In the genomic region with DNA sequence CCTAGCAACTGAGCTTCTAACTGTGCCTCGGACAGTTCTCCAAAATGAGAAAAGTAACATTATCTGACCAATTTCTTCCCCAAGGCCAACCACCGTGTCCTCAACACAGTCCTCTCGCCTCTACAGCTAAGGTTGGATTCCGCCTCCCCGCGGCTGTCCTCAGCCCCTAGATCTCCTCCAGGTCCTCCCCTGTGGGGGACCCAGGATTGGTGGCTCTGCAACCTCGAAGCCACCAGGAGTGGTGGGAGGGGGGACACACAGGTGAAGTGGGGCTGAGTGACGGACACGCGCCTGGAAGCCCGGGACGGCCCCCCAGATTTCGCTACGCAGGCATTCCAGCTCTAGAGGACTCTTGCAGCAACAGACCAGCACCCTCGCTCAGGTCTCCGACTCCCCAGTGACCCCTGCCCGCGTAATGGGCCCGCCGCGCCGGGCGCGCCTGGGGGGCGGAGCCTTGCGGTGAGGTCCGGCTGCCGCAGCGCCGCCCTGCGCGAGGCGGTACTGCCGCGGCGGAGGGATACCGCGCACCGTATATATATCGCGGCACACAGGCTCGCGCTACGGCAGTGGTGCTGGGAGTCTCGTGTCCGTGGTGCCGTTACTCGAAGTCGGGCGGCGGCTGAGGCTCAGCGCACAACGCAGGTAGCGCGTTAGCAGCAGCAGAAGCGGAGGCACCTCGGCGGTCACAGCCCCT, we compare ENCODE assay signal across 1 mouse cellular context.
TF ChIP-seq lines count a peak whose summit lies in the region.

Calm1 (plus strand) TSS at position 469 of the 694 bp plus-strand sequence.

TF ChIP-seq in CH12.LX, 34 proteins besides CTCF, POLR2A, EP300 and RAD21 (continued from another document):
- TF ChIP-seq MXI1 (IDR thresholded peaks at IDR 0.05; ENCODE audit: low read depth, low read length): peak; percentile 88; the same call in 1 of the 2 replicates
- TF ChIP-seq IRF4 (IDR thresholded peaks at IDR 0.05; ENCODE audit: low read depth, low read length): peak; percentile 85
- TF ChIP-seq ETS1 (conservative IDR thresholded peaks at IDR 0.05; ENCODE audit: low read depth, low read length): peak; percentile 46
- TF ChIP-seq RCOR1 (conservative IDR thresholded peaks at IDR 0.05; ENCODE audit: low read depth, low read length): peak; percentile 56; the same call in 1 of the 2 replicates
- TF ChIP-seq ZMIZ1 (IDR thresholded peaks at IDR 0.05; ENCODE audit: low read depth, low read length): peak; percentile 99
- peak; percentile 59; the same call in 1 of the 2 replicates for TF ChIP-seq E2F4 (IDR thresholded peaks at IDR 0.05; ENCODE audit: insufficient replicate concordance, low read depth, low read length)
- TF ChIP-seq USF2 (conservative IDR thresholded peaks at IDR 0.05; ENCODE audit: low read depth, low read length): no peak
- TF ChIP-seq JUND (conservative IDR thresholded peaks at IDR 0.05; ENCODE audit: low read depth, low read length): no peak
- TF ChIP-seq KAT2A (IDR thresholded peaks at IDR 0.05; ENCODE audit: insufficient replicate concordance, low read length): peak; percentile 99
- TF ChIP-seq ZC3H11A (IDR thresholded peaks at IDR 0.05; ENCODE audit: low read depth, low read length): no peak
- TF ChIP-seq MAFK (IDR thresholded peaks at IDR 0.05; ENCODE audit: insufficient replicate concordance, low read length): no peak; the same call in 1 of the 2 replicates
- TF ChIP-seq NELFE (IDR thresholded peaks at IDR 0.05; ENCODE audit: low read depth, low read length): peak; percentile 100
- no peak for TF ChIP-seq JUN (IDR thresholded peaks at IDR 0.05; ENCODE audit: insufficient read depth, low read depth, low read length)
- peak; percentile 78 for TF ChIP-seq MYC (IDR thresholded peaks at IDR 0.05; ENCODE audit: low read depth, low read length)
- peak; percentile 99 for TF ChIP-seq POLR2AphosphoS2 (IDR thresholded peaks at IDR 0.05; ENCODE audit: low read depth, low read length)
- peak; percentile 100 for TF ChIP-seq TCF12 (IDR thresholded peaks at IDR 0.05; ENCODE audit: low read depth, low read length)
- TF ChIP-seq ZNF384 (IDR thresholded peaks at IDR 0.05; ENCODE audit: low read depth, low read length): no peak
- TF ChIP-seq USF1 (IDR thresholded peaks at IDR 0.05; ENCODE audit: low read depth, low read length): no peak
- TF ChIP-seq ELF1 (IDR thresholded peaks at IDR 0.05; ENCODE audit: low read depth, low read length): peak; percentile 80
- TF ChIP-seq CHD2 (IDR thresholded peaks at IDR 0.05; ENCODE audit: low read length): peak; percentile 77
- peak; percentile 95 for TF ChIP-seq SIN3A (IDR thresholded peaks at IDR 0.05; ENCODE audit: low read length)
- peak; percentile 74 for TF ChIP-seq BHLHE40 (IDR thresholded peaks at IDR 0.05; ENCODE audit: low read depth, low read length)
- TF ChIP-seq PAX5 (IDR thresholded peaks at IDR 0.05; ENCODE audit: low read length): no peak
- TF ChIP-seq CHD1 (IDR thresholded peaks at IDR 0.05; ENCODE audit: low read depth, low read length): peak; percentile 49
- TF ChIP-seq MAX (IDR thresholded peaks at IDR 0.05; ENCODE audit: low read length): peak; percentile 81
